Mouse (Mus musculus) testis, postnatal 10 days (tissue): ENCODE data around the gene Reep3.
"Not testable (repeated sequence)": the region's sequence is repeated elsewhere in the genome, so short reads cannot be mapped to it uniquely, and the experiment has no call there.

Experiments used
- DNase-seq: peaks from one replicate; pipeline ENCODE4 v3.0.0; 2021; ENCODE audit warnings: low spot score

Reep3 gene

DNA sequence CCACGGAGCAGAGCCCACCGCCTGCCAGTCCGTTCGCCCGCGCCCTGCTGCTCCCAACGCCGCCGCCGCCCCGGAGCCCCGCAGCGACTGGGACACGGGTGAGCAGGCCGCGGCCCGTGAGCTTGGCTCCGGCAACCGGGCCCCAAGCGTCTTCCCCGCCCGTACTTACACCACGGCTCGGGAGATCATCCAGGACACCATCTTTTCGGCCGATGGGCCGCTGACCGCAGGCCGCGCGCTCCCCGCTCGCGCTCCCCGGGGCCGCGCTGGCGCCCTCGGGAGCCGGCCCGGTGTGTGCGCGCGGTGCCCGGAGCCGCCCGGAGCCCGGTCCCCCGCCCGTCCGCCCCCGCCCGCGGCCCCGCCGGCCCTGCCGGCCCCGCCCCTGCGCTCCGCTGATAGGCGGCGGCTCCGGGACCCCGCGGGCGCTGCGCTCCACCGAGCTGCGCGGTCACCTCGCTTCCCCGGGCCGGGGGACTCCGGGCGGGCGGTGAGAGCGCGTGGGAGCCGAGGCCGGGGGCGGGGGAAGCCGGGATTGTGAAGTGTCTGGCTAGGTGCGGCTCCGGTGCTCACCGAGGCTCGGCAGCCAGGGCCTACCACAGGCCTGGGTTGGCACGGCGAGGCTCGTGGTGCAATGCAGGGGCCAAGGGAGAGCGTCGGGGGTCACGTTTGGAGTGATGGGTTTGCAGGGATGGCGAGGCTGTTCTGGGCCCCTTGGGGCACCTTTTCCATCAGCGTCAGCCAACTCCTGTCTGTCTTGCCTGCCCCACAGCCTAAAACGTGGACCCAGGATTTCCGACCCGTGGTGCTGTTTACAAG lies at the start of gene Reep3:
Gene Reep3 (minus strand): TSS at position 325 of the 816 bp plus-strand sequence.
- DNase-seq, result peak; percentile 79

DNA sequence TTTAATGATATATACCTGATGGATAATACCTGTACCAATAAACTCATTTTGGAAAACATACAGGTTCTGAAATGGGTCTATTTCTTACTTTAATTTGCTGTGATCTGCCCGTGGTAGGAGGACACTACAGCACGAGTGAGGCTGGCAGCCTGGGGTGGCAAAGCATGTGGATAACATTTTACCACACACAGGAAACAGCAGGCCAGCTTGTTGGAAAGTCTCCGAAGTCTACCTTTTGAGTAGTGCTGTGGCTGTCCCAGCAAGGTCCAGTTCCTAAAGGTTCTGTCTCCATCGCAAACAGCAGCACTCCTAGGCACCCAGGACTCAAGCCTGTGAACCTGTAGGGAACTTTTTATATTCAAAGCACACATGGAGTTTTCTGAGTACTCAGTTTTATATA lies 48.9 kb upstream of the Reep3 start:
- no peak for DNase-seq

GRCm38 (mm10) chr10:67144269-67144668 lies 47.5 kb upstream of the Reep3 start:
- DNase-seq, result no peak

DNA sequence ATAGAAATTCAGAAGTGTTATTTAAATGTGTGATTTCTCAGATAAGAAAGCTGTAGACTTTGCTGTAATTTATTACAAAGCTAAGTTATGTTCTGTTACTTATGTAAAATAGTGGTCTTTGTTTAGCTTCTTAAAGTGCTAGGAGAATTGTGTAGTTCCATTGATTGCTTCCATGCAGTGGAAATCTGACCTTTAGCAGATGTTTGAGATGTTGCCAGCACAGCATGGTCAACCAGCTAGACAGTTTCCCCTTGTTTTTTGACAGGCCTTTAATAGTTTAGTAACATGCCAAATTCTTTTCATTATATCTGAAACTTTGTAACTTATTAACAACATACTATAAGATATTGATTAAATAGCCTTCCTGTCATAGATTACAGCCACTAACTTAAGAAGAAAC lies 46.9 kb upstream of the Reep3 start:
- no peak for DNase-seq

DNA sequence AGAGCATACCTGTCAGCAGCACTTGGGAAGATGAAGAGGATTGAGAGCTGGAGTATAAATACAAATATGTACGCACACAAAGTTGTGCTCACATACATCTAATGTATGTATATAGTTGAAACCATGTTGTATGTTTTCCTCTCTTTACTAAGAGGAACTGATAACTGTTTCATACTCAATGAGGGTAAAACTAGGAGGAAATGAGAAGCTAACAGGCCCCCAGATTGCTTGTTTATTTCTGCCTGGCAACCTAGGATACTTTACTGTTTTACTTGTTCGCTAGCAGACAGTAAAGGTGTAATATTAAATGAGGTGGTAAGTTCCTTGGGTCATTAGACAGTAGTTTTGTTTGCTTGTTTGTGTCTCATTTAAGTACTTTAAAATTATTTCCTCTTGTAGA lies 40.7 kb upstream of the Reep3 start:
- DNase-seq, result no peak

- DNase-seq, result no peak
Observed at GRCm38 (mm10) chr10:67134322-67134721, 37.6 kb upstream of the Reep3 start.

DNA sequence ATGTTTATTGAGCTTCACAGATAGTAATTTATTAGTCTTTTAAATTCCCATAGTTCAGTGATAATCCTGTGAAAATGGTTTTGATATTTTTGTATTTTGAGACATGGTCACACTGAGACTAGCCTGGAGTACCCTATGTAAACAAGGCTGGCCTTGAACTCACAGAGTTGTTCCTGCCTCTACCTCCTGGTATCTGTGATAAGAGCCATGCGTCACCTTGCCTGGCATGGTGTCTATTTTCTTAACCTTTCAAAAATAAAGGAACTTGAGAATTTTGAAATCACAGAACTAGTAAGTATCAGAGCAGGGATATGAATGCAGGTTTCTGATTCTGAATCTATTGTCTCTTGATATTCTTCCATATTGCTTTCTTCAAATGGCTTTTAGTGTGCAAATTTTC lies 35.0 kb upstream of the Reep3 start:
- DNase-seq, result no peak

DNA sequence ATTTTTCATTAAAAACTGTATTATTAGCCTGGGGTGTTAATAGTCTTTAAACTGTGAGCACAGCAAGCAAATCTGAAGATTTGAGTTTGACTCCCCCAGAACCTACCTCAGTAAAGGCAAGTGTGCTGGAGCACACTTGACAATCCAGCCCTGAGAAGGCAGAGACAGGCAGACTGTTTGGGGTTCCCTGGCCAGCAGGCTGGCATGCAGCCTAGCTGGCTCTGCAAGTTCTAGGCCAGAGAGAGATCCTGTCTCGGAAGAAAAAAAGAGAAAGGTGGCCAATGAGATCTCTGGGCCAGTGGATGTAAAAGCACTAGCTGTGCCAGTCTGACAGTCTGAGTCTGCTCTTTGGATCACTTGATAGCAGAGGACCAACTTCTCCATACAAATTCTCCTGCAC lies 32.8 kb upstream of the Reep3 start:
- DNase-seq, result no peak

- peak; percentile 72 for DNase-seq
Observed at GRCm38 (mm10) chr10:67126859-67127758, 30.4 kb upstream of the Reep3 start.

- no peak for DNase-seq
Observed at GRCm38 (mm10) chr10:67126061-67126858, 29.5 kb upstream of the Reep3 start.

DNA sequence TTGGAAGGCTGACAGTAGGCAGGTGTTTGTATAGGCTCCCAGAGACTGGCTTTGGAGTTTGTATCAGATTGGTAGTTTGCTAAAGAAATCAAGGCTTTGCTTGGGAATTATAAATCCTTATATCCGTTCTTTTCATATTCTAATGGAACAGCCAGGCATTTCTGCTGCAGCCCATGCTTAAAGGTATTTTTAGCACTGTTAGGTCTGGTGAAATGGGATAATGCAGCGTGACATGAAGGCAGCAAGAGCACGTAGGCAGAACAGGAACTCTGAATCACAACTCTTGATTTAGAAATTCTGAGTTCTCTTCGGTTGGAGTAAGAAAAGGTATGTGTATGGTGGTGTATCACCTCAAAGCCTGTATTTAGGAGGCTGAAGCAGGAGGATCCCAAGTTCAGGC lies 27.4 kb upstream of the Reep3 start:
- DNase-seq, result no peak

DNA sequence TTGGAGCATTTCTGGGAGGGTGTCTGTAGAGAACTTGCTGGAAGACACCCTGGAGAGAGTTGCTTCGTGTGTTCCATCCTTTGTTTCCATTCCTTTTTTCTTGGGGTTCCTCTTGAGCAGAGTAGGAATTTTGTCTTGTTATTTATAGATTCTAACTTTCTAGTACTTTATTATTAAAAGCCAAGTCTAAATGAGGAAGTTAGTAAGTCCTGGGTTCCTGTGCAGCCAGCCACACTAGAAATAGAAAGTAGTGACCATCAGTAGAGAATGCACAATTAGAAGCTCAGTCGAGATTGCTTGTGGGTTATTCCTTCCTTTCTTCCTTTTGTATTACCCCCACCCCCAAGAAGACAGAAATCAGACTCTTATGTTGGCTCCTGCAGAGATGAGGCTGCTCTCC lies 27.0 kb upstream of the Reep3 start:
- DNase-seq, result no peak

DNA sequence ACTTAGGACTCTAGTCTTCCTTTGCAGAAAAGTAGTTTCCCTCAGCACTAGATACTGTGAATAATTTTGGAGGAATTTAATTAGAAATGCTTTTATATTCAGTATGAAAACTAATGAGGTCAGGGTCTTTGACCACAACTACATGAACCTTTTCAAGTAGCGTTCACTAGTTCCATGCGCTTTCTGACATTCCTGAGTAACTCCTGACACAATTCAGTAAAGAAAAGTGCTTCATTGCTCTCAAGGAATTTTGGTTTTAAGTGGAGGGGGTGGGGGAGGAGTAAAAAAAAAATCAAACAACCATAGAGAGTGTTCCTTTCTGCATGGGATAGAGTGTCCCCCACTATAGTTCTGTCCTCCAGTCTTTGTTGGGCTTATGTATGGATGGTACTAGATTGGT lies 23.9 kb upstream of the Reep3 start:
- DNase-seq, result no peak

DNA sequence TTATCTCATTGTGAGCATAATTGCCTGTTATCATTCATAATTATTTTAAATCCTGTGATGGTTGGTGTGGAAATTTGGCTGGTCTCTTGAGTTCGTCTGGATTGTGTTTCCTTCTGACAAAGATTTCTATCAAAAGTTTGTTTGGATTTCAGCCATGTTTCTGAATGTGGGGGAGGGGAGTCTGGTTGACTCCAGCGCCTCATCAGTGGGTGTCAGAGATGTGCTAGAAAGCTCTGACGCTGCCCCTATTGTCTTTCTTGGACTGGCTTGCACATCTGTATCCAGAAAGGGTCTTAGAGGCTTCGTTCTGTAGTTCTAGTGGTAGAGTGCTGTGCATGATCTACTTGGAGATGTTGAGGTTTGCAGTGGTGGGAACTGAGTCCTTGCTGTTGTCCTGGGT lies 23.4 kb upstream of the Reep3 start:
- DNase-seq, result no peak

DNA sequence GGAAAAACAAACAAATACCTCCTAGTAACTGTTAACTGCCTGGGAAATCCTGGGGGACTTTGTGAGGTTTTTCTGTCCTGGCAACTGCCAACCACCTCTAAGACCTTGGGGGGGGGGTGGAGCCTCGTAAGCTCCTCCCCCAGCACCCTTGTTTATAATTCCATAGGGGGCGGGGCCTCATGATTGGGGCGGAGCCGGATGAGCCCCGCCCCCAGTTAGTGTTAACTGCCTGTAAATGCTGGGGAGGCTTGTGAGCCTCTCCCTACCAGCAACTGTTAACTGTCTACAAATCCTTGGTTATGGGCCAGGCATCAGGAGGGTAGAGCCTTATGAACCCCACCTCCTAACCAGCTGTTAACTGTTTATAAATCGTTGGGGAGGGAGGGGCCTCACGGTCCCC lies 22.5 kb upstream of the Reep3 start:
- no peak for DNase-seq

DNA sequence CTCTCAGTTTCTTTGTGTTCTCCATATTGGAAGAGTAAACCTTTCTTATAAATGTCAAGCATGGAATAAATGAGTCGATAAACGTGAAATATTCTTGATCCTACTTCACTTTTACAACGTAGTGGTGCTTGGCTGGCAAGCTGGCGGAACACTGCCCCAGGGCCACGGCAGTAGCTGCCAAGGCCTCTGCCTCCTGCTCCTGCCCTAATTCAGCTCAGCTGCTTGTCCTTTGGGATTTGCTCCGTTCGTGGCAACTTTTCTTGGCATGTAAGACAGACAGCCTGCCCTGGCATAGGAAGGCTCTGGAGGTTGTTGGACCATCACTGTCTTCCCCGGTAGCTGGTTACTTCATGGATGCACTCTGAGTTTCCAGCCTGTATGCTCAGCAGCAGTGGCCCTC lies 19.5 kb upstream of the Reep3 start:
- DNase-seq, result no peak

DNA sequence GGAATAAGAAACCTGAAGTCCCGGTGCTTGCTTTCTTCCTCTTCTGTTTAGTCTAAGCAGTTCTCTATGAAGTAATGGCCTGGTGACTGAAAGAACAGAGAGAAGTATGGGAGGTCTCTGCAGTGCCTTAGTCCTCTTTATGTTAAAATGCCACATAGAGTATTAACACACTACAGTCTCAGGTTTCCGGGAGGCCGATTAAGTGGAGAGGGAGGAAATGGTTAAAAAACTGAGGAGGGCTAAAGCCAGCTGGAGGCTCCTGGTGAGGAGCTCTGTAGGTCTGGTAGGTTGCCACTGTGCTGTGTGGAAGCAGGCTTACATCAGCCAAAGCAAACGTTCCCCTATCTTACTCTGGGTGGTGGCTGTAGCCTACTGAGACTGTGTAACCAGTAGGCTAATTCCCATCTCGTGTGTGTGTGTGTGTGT lies 18.9 kb upstream of the Reep3 start:
- no peak for DNase-seq

GRCm38 (mm10) chr10:67115115-67115514 lies 18.4 kb upstream of the Reep3 start:
- DNase-seq, result no peak

DNA sequence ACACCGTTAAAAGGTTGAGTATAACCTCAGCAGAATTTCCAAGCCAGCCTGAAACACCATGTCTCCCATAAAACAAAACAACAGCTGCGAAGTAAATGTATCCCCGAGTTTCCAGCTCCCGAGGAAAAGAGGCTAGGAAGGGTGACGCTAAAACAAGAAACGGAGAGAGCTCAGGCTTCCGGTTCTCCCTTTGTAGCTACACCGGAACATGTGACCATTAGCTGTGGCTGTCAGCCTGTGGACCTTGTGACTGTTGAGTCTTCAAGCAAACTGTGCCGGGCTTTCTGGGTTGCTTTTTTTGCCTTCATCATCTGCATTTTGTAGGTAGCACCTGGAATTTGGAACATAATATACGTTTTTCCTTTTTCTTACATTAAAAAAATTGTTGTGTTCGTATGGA lies 17.1 kb upstream of the Reep3 start:
- DNase-seq, result no peak

DNA sequence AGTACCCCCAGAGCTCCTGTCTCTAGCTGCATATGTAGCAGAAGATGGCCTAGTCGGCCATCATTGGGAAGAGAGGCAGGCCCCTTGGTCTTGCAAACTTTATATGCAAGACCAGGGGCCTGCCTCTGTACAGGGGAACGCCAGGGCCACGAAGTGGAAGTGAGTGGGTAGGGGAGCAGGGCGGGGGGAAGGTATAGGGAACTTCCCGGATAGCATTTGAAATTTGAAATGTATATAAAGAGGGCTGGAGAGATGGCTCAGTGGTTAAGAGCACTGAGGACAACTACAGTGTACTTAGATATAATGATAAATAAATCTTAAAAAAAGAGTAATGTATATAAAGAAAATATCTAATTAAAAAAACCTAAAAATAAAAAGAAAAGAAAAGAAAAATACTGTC lies 16.2 kb upstream of the Reep3 start:
- not testable (repeated sequence) for DNase-seq

DNA sequence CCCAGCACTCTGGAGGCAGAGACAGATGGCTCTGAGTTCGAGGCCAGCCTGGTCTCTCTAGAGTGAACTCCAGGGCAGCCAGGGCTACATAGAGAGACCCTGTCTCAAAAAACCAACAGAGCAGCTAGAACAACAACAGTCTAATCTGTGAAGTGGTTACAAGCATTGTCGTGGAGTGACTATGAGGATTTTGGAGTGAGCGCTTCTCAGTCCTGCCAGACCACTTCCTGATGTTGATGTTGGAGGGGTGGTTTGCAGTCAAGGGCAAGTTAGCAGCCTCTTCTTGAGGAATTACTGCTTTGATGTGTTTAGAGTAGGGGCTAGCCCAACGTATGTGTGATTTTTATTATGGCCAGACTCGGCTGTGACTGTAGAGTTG lies 15.0 kb upstream of the Reep3 start:
- DNase-seq, result no peak

- DNase-seq, result no peak
Observed at GRCm38 (mm10) chr10:67111044-67111798, 14.5 kb upstream of the Reep3 start.
